ENCODE assay signal across 18 mouse cellular contexts in the genomic region with DNA sequence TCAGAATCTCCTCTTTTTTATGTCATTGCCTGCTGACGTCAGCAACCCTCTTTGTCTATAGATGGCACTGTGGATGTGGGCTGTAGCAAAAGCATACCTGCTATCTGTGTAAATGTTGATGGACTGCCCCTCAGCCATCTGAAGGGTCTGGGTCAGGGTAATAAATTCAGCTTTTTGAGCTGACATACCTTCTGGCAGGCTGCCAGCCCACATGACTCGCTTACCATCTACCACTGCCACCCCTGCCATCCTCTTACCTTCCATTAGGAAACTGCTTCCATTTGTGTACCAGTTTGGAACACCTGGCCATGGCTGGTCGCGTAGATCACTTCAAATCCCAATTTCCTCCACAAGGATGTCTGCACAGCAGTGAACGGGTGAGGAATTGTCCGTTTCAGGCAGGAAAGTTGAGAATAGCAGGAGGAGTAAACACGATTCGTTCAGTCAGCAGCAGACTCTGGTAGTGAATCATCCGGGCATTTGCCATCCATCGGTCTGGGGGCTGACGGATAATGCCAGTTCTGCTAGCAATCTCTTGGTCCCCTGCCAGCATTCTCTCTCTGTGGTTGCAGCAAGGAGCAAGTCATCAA. TPM values are rescaled to one million over a fixed set of nuclear protein-coding genes. Genes with fewer than 3 reads are reported as not detected.
DNase-seq lines count a peak whose midpoint lies in the region; ATAC-seq lines count a peak whose summit lies in the region.
"Not testable (repeated sequence)": the region's sequence is repeated elsewhere in the genome, so short reads cannot be mapped to it uniquely, and the experiment has no call there.
"Had no signal": no experiment of that assay in that cellular context is flagged by ENCODE, and none has a peak within 500 bp of the region (broad histone marks: within the 10 kb centered on the region; RNA-seq: fewer than 3 reads in every experiment).

No protein-coding gene starts in this region.

- WGBS in intestine, embryonic 14.5 days, result 65% methylated on average over 11 of the region's 11 CpGs

- not testable (repeated sequence) for H3K9me3 ChIP-seq in intestine, embryonic 14.5 days (ENCODE audit: control insufficient read depth, low read length)

- DNase-seq in adrenal gland, adult 2 months, result peak; percentile 49
- DNase-seq in cerebellum, postnatal 10 days, result peak; percentile 51 to 59
- DNase-seq in frontal cortex, postnatal 36 days (ENCODE audit: low spot score in 2 of 2), result peak; percentile 17 to 23
- peak; percentile 25 for DNase-seq in intestine, embryonic 14.5 days (ENCODE audit: low spot score)
- peak; percentile 28 for DNase-seq in layer of hippocampus, adult 9-11 months
- DNase-seq in left cerebral cortex, postnatal 36 days (ENCODE audit: low spot score in 2 of 2), result peak; percentile 10 to 17
- DNase-seq in right cerebral cortex, adult 18-20 months, result peak; percentile 24
- DNase-seq in yolk sac, embryonic 10.5 days (ENCODE audit: low spot score), result peak; percentile 0

- H3K27ac ChIP-seq in intestine, embryonic 14.5 days (ENCODE audit: low read depth), result not testable (repeated sequence)

- not testable (repeated sequence) for H3K4me1 ChIP-seq in intestine, embryonic 14.5 days (replicated peaks; ENCODE audit: control insufficient read depth, insufficient read depth, low read length)

- H3K9ac ChIP-seq in intestine, embryonic 14.5 days (ENCODE audit: low read length), result not testable (repeated sequence)

- intact Hi-C loops in left cerebral cortex, postnatal 36 days (cut with DNase I), result not testable (repeated sequence)

- not testable (repeated sequence) for H3K27me3 ChIP-seq in intestine, embryonic 14.5 days (replicated peaks; ENCODE audit: control insufficient read depth, insufficient read depth, low read length)

- not testable (repeated sequence) for H3K4me2 ChIP-seq in intestine, embryonic 14.5 days (ENCODE audit: low read length)

- not testable (repeated sequence) for H3K36me3 ChIP-seq in intestine, embryonic 14.5 days (ENCODE audit: control insufficient read depth, insufficient read depth, low read length)

- H3K4me3 ChIP-seq in intestine, embryonic 14.5 days (ENCODE audit: low read depth, low read length), result not testable (repeated sequence)

- ATAC-seq in intestine, embryonic 14.5 days (replicated peaks; ENCODE audit: low FRiP score, low TSS enrichment, low read depth), result not testable (repeated sequence)

RNA-seq across cellular contexts. Expression of a gene that starts 8.5 kb away (rescaled TPM):
- under 1 TPM; 0.37 to 0.48 TPM for total RNA-seq in adrenal gland, adult 2 months (2021)
- polyA plus RNA-seq in adrenal gland, adult 2 months (2012; rRNA removed), result not detected in 2 replicates
- not detected in 2 replicates for polyA plus RNA-seq in intestine, embryonic 14.5 days (2014; fragmentation: Nextera tagmentation; extraction: Ambion mirVana)
- under 1 TPM; 0.76 to 0.84 TPM for total RNA-seq in left cerebral cortex, postnatal 36 days (2021)
- total RNA-seq: megakaryocyte-erythroid progenitor cell, adult 5-6 weeks had no signal
- polyA plus RNA-seq: embryonic facial prominence, embryonic 11.5 days; intestine, postnatal 0 days; kidney, postnatal 0 days had no signal

RNA-seq across cellular contexts. Expression of a gene that starts 9.4 kb away (rescaled TPM):
- total RNA-seq in adrenal gland, adult 2 months (2021), result under 1 TPM; 0.37 to 0.48 TPM
- polyA plus RNA-seq in adrenal gland, adult 2 months (2012; rRNA removed), result not detected in 2 replicates
- polyA plus RNA-seq in intestine, embryonic 14.5 days (2014; fragmentation: Nextera tagmentation; extraction: Ambion mirVana), result not detected in 2 replicates
- total RNA-seq in left cerebral cortex, postnatal 36 days (2021), result under 1 TPM; 0.76 to 0.84 TPM
- total RNA-seq: megakaryocyte-erythroid progenitor cell, adult 5-6 weeks had no signal
- polyA plus RNA-seq: embryonic facial prominence, embryonic 11.5 days; intestine, postnatal 0 days; kidney, postnatal 0 days had no signal

RNA-seq across cellular contexts. Expression of a gene that starts 44.4 kb away (rescaled TPM):
- total RNA-seq in adrenal gland, adult 2 months (2021), result not detected
- polyA plus RNA-seq in adrenal gland, adult 2 months (2012; rRNA removed), result not detected in 2 replicates
- not detected in 2 replicates for polyA plus RNA-seq in intestine, embryonic 14.5 days (2014; fragmentation: Nextera tagmentation; extraction: Ambion mirVana)
- not detected for total RNA-seq in left cerebral cortex, postnatal 36 days (2021)
- total RNA-seq: common myeloid progenitor, adult 5-6 weeks; gastrocnemius, postnatal 14 days; heart, postnatal 10 days; megakaryocyte-erythroid progenitor cell, adult 5-6 weeks had no signal
- polyA plus RNA-seq: embryonic facial prominence, embryonic 11.5 days; hindbrain, embryonic 12.5 days; intestine, postnatal 0 days; kidney, postnatal 0 days; neural tube, embryonic 12.5 days had no signal

RNA-seq across cellular contexts. Expression of a gene that starts 45.7 kb away (rescaled TPM):
- total RNA-seq in adrenal gland, adult 2 months (2021), result not detected
- polyA plus RNA-seq in adrenal gland, adult 2 months (2012; rRNA removed), result not detected in 2 replicates
- polyA plus RNA-seq in intestine, embryonic 14.5 days (2014; fragmentation: Nextera tagmentation; extraction: Ambion mirVana), result not detected in 2 replicates
- total RNA-seq in left cerebral cortex, postnatal 36 days (2021), result not detected
- total RNA-seq: common myeloid progenitor, adult 5-6 weeks; gastrocnemius, postnatal 14 days; heart, postnatal 10 days; left cerebral cortex, adult 8-10 months; megakaryocyte-erythroid progenitor cell, adult 5-6 weeks had no signal
- polyA plus RNA-seq: embryonic facial prominence, embryonic 11.5 days; hindbrain, embryonic 12.5 days; intestine, postnatal 0 days; kidney, postnatal 0 days; neural tube, embryonic 12.5 days had no signal

Comparison
In these comparisons a context has a peak if more than half of its experiments do, and no peak if none do; other contexts are left out.
1. DNase-seq: peak in every context shown above with its lines; median percentile 55 in cerebellum, postnatal 10 days; 49 in adrenal gland, adult 2 months; 28 in layer of hippocampus, adult 9-11 months; 25 in intestine, embryonic 14.5 days; 24 in right cerebral cortex, adult 18-20 months; 20 in frontal cortex, postnatal 36 days; 14 in left cerebral cortex, postnatal 36 days; 0 in yolk sac, embryonic 10.5 days.